Mouse (Mus musculus) left cerebral cortex, postnatal 10 days (tissue): Measurements from ENCODE around the gene Spats1. TPM values are rescaled to one million over a fixed set of nuclear protein-coding genes. Genes with fewer than 3 reads are reported as not detected.

Experiments
- DNase-seq, 2 experiments: peaks; one replicate each; pipeline ENCODE4 v3.0.0; 2021 to 2022; ENCODE audit warnings: low spot score in 2 of 2, mixed read lengths in 1 of 2; ENCODE audit errors: extremely low spot score in 1 of 2
- intact Hi-C: fragments of 180-260 bp; cut with DNase I; formaldehyde crosslinking; loops from one replicate; pipeline ENCODE4 v1.15.1; 2025
- total RNA-seq, 2 experiments: library from RNA; stranded (reverse); gene quantifications; 2 replicates each; pipeline ENCODE4 v1.2.3; 2021

The Spats1 gene
- total RNA-seq, result 1 to 10 TPM; 4.9 to 5.0 TPM

GRCm38 (mm10) chr17:45474669-45475465 lies at the start of gene Spats1:
Gene Spats1 (minus strand): TSS chr17:45475415.
- DNase-seq, result peak; percentile 86 to 90
- intact Hi-C loops, result no loop called here

DNA sequence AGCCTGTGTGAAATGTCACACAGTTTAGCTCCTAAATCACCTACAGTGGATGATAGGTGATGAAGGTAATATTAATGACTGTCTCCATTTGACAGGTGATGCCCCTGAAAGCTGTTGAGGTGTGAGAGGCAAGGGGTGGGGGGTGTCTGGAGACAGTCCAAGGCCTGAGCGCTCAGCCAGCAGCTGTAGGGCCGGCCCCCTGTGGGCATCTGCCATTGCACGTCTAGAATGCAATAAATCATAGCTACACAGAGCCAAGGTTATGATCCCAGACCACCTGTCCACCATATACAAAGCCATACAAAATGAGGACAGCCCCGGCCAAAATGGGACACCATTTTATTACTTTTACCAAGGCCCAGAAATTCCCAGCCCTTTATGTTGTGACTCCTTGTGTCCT lies 49.7 kb upstream of the Spats1 start:
- intact Hi-C loops, result no loop called here
- peak in 1 of 2 experiments; percentile 21 for DNase-seq

- peak in 1 of 2 experiments; percentile 56 for DNase-seq
- intact Hi-C loops, result no loop called here
These were observed 48.0 kb upstream of the Spats1 start, which contains the start of gene Tcte1 for GRCm38 (mm10) chr17:45523263-45523662. Gene Tcte1 (plus strand): TSS chr17:45523434.

GRCm38 (mm10) chr17:45520136-45520535 lies 44.9 kb upstream of the Spats1 start:
- DNase-seq, result peak in 1 of 2 experiments; percentile 30
- intact Hi-C loops, result no loop called here

- no peak for DNase-seq
- intact Hi-C loops, result no loop called here
These were observed 43.7 kb upstream of the Spats1 start for GRCm38 (mm10) chr17:45518766-45519475.

- intact Hi-C loops, result no loop called here
- DNase-seq, result peak in 1 of 2 experiments; percentile 27
These were observed 42.5 kb upstream of the Spats1 start for GRCm38 (mm10) chr17:45517549-45518215.

DNA sequence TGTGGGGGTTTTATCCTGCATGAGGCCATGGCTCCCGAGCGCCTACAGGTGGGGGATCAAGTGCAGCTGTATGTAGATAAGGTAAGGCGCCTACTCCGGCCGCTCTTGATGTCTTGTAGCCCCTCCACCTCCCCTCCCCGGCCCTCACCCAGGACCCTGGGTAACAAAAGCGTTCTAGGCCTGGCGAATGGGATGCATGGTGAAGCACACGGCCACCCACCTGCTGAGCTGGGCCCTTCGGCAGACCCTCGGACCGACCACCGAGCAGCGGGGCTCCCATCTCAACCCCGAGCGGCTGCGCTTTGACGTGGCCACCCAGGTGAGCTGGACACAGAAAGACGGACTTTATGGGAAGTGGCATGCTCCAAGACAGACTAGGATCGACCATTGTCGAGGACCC lies 41.9 kb upstream of the Spats1 start:
- DNase-seq, result peak in 1 of 2 experiments; percentile 29
- intact Hi-C loops, result no loop called here

- intact Hi-C loops, result loop anchor here (1.0 kb wide), 1 partner anchor 36 kb away; no protein-coding TSS in a partner anchor
- DNase-seq, result peak; percentile 73 to 74
These were observed 41.3 kb upstream of the Spats1 start for GRCm38 (mm10) chr17:45516488-45516887.

DNA sequence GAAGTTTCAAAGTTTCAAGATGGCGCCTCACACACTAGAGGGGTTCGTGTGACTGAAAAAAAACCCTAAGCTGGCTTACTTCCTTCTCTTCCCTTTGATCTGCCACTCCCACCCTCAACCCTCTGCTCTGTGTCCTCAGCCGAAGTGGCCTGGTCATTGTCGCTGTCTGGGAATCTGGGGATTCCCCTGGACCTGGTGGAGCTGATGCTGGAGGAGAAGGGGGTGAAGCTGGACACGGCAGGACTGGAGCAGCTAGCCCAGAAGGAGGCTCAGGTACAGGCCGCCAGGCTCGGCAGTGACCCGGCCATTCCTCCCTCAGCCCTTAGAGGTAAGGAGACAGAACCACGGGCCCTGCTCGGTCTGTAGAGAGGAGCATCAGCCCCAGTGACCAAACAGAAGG lies 40.6 kb upstream of the Spats1 start:
- intact Hi-C loops, result loop anchor here (1.0 kb wide), 1 partner anchor 36 kb away; no protein-coding TSS in a partner anchor
- peak in 1 of 2 experiments; percentile 26 for DNase-seq

DNA sequence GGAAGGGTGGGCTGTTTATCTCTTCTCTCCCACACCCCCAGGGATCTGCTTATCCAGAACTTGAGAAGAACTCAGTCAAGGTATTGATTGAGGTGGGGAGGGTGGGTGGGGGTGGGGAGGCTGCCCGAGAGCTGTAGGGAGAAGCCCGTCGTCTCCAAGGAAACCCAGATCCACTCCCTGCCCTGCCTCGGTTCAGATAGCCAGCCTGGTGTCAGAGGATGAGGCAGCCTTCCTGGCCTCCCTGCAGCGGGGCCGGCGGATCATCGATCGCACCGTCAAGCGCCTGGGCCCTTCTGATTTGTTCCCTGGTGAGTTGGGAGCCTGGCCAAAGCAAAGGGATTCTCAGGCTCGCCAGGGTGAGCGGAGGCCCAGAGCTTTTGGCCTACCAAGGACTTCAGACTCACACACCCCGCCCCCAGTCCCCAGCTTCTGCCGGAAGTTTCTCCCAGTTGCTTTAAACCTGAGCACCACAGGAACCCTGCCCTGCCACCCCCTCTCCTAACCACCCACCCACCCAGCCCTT lies 40.0 kb upstream of the Spats1 start:
- intact Hi-C loops, result no loop called here

DNA sequence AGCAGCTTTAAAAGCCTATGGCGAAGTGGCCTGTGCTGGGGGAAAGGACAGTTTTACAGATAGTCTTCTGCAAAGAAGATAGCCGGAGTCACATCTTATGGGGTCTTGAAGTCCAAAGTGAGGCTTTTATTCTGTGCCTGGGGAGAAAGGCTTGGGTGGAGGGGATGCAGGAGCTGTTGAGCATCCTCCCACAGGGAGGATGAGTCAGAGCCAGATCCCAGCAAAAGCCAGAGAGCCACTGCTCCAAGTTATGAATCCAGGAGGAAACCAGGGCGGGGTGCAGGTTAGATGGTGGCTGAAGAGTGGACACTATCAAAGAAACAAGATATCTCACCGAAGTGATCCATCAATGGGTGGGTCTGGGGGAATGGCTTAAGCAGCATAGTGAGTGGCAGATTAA lies 36.5 kb upstream of the Spats1 start:
- no peak for DNase-seq

More for the DNA sequence above, 40.0 kb upstream of the Spats1 start:
- DNase-seq, result no peak

DNA sequence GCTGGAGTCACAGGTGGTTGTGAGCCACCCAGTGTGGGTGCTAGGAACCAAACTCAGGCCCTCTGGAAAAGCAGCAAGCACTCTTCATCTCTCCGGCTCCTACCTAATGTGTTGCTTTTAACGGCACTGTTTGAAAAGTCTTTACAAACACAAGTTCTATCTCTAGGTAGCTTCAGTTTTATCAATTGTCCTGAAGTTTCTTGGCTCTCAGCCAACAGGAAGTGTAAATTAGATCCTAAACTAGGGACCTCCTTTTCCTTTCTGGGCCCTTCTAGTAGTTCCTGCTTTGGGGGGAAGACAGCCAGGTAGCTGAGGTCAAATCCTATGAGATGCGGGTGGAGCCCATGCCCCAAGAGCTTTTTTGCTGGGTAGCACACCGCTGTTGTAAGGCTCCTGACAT lies 35.7 kb upstream of the Spats1 start:
- intact Hi-C loops, result no loop called here
- DNase-seq, result no peak

More for the DNA sequence above, 36.5 kb upstream of the Spats1 start:
- intact Hi-C loops, result no loop called here

GRCm38 (mm10) chr17:45506700-45507189 lies 31.5 kb upstream of the Spats1 start, which contains the start of gene Aars2:
Gene Aars2 (plus strand): TSS chr17:45506841.
- intact Hi-C loops, result no loop called here
- DNase-seq, result peak; percentile 90 to 96

DNA sequence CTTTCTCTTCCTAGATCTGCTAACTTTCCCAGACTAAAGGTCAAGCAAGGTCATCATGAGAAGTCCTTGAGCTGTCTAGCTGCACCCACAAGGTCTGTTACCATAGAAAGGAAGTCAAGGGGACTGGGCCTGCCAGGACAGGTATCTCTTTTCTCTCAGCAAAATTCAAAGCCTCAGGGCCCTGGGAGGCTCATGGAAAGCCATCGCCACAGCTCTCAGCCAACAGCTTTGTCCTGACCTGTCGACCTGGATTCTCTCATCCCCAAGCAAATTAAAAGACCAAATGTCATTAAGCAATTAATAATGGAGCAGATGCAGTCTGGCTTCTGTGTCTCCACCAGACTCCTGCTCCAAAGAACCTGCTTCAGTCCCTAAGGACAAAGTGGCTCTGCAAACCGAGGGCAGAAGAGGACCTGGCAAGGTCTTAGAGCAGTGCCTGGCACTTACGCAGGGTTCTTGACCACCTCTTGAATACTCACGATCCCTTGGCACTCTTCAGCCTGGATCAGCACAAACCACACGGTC lies 30.8 kb upstream of the Spats1 start:
- no peak for DNase-seq
- intact Hi-C loops, result no loop called here

- intact Hi-C loops, result no loop called here
- no peak for DNase-seq
These were observed 28.2 kb upstream of the Spats1 start for GRCm38 (mm10) chr17:45503301-45503973.

DNA sequence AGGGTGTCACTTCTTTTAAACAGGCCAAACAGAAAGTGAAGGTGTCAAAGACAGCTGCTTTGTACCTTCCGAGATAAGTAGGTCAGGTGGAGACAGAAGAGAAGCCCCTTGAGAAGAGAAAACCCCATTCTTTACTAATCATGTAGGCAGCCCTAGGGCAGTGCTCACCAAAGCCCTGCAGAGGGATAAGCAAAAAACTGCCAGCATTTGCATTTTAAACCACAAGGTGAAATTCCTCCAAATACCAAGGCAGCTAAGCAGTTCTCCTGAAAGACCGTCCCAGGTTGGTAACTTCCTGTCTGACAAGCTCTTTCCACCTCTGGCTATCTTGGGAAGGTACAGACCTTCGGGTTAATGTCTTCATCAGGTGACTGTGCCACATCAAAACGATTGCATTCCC lies 27.1 kb upstream of the Spats1 start:
- DNase-seq, result no peak
- intact Hi-C loops, result no loop called here

DNA sequence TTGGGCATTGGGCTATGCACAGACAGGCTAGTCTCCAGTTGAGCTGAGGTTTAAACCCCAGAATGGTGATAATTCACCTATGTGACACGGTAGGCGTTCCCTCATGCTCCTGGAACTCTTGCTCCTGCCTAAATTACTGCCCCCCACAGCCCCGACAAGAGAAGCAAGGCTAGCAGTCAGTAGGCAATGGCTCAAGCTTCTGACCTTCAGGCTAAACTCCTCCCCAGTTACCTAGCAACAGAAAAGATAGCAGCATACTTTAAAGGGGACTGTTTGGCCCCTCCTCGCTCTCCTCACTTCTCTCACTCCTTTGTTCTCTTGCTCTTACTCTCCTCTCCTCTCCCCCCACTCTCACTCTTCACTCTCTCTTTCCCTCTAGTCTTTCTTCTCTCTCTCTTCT lies 25.8 kb upstream of the Spats1 start:
- intact Hi-C loops, result no loop called here
- DNase-seq, result no peak

- intact Hi-C loops, result no loop called here
These were observed 24.3 kb upstream of the Spats1 start for GRCm38 (mm10) chr17:45499516-45499915.

More at GRCm38 (mm10) chr17:45499516-45499915, 24.3 kb upstream of the Spats1 start:
- DNase-seq, result no peak
